Mouse (Mus musculus) kidney, adult 11 months (tissue): ENCODE measurements around the gene Itgae.

Experiments used
- DNase-seq: peaks from one replicate; pipeline ENCODE4 v3.0.0; 2022

Itgae gene

DNA sequence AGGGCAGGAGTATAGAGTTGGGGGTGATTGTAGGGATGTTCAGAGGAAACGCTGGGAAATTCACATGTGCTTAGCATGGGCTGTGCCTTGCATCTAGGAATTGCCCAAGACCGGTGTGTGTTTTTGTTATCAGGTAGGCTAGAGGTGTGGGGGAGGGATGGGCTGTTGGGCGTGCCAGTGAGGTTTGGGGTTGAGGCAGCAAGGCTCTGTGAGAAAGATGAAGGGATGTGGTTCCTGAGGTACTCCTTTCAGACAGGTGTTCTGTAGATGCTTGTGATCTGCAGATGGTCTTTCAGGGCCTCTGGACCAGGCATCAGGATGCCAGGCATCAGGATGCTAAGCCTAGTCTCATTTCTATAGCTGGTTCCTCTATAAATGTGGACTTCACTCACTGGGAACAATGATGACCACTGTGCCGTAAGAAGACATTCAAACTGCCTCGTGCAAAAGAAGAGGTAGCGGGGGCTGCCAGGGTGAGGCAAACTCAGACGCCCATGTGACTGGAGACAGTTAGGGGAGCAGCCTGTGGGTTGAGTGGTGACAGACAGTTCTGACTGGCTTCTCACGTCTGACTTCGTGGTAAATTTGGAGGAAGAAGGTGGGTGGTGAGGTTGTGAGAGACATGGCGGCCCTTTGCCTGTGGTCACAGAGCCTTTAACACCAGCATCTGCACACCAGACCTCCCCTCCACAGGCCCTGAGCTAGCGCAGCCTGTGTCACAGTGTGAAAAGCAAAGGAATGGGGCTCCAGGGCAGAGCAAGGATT, 4.0 kb downstream of the Itgae start:
- no peak for DNase-seq

DNA sequence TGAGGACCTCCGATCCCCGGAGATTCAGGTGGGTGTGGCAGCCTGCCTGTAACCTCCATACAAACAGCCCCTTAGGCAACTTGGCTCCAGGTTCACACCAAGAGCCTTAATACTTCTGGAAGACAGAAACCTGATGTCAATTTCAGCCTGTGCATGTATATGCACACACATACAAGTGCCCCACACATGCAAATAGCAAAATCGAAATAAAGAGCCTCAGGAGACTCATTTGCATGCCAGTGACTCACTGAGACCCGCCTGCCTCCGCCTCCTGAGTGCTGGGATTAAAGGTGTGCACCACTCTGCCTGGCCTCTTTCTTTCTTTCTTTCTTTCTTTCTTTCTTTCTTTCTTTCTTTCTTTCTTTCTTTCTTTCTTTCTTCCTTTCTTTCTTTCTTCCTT, 8.5 kb downstream of the Itgae start:
- no peak for DNase-seq

DNA sequence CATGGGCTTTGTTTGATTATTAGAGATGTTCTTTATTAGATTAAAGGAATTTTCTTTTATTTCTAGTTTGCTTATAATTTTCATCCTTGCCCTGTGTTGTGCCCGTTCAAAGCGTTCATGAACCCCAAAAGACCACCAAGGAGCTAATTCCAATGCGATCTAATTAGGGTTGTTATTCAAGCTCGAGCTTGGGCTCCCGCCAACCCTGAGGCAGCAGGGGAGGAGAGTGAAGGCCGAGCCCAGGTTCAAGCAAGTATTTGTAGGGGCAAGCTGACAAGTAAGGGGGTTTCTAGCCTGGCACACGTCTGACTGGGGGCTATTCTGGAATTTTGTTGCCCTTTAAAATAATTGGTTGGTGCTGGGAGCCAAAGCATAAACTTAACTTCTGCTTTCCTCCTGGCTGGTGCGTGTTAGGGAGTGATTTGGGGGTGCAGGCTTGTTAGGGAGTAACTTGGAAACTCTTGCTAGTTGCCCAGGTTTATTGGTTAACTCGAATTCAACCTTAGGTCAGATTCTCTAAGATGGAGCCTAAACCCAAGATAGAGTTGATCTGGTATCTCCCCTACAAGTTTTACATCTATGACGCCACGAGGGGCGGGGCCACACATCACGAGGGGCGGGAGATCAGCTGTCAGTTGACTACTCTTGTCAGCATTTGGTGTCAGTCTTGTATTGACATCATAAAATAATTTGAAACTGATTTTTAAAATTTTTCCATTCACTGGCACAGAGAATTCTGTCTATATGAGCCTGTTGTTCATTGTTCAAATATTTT, 9.8 kb downstream of the Itgae start:
- DNase-seq = no peak

DNA sequence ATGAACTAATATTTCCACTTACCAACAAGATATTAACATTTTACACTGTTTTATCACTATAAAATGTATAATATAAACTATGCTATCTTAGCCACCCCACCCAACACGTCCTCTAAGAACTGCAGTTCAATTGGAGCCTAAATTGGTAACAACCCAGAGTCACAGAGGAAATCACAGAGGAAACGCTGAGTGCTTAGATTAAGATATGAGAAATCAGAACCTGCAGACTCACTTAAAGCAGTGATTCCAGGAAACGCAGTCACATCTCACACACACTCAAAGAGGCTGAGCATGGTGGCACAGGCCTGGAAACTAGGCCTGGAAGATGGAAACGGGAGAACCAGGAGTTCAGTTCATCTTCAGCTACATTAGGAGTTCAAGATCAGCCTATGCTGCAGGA, 10.9 kb downstream of the Itgae start:
- no peak for DNase-seq

DNA sequence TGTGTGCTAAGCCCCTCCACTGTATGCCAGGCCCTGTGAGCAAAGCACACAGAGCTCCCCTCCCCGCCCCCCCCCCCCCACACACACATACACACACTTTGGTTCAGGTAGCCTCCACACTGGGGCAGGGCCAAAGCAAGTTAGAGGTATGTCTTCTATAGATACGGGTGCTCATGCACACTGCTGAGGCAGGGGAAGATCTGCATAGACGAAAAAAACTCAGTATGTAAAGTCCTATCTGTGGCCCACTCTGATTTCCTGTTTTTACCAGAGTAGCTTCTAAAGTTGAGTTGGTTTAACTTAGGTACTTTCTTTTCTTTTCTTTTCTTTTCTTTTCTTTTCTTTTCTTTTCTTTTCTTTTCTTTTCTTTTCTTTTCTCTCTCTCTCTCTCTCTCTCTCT, 14.9 kb downstream of the Itgae start:
- DNase-seq = no peak

DNA sequence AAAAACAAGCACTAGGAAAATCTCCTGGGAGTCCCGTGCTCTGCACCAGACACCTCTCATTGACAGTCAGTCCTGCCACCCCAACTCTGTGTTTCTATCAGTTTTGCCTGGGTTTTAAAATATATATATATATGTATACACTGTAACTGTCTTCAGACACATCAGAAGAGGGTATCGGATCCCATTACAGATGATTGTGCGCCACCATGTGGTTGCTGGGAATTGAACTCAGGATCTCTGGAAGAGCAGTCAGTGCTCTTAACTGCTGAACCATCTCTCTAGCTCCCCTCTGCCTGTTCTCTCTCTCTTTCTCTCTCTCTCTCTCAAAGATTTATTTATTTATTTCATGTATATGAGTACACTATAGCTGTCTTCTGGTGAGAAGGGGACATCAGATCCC, 17.0 kb downstream of the Itgae start:
- peak; percentile 26 for DNase-seq

DNA sequence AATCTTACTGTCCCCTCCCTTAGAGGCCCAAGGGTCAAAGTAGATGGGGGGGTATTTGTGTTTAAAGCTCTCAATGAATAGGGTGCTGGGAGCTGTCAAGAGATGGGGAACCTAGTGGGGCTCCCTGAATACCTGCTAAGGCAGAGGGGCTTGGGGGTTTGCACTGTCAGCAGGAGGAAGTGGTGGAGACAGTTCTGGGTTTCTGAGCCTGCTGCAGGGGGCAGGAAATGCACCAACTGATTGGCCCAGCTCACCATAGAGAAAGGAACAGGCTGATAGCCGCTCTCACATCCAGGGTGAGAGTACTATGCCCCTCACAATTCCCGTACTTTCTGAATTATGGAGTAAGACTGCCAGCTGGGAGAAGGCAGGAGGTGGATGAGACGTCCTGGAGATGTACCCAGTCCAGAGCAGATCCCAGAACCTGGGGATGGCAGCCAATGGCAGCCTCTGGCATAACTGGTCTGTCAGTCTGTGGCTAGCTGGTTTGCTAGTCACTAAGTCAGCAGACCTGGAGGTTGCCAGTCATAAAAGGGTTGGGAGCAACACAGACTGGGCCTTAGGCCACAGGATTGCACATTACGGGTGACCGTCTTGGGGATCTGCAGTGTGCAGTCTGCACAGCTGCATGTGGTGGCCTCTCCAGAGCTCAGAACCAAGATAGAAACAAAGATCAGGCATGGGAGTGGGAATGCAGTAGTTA, 18.0 kb downstream of the Itgae start:
- no peak for DNase-seq

DNA sequence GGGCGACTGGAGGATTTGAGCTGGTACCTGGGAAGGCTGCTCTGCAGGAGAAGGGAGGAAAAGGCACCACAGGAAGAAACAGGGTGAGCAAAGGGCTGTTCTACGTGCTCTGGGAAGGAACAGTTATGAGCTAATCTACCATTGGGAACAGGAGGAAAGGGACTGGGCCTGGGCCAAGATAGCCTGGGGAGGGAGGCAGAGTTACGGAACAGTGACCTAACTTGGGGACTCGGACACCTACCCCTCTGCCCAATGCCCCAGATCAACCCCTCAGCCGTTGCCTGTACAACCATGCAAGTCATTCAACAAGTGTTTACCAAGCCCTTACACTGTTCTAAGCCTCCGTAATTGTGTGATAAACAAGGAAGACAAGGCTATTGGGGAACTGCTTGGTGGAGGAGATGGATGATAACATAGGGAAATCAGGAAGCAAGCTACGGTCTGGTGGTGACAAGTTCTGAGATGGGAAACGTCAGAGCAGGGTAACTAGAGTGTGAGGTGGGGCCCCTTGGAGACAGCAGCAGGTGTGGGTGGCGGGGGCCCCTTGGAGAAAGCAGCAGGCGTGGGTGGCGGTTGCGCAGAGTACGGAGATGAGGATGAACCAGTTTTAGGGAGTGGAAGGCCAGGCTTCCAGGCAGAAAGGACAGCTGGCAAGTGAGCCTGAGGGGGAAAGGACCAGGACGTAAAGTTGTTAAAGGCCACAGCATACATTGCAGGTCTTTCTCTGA, 18.7 kb downstream of the Itgae start:
- DNase-seq = no peak

DNA sequence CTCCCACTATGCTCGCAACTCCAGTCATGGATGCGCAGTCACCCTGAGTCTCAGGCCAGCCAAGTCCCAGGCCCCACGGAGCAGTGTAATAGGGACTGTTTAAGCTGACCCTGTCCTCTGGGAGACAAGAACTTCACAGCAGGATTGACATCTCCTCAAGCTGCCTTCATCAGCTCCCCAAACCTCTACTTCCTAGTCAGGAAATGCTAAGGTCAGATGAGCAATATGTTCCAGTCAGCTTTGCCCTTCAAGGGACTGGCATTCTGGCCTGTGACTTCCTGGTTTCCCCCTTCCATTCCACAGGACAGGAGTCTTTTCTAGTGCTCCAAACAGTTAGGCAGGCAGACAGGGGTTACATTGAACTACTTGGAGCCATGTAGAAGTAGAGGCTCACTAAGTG, 19.6 kb downstream of the Itgae start:
- no peak for DNase-seq

DNA sequence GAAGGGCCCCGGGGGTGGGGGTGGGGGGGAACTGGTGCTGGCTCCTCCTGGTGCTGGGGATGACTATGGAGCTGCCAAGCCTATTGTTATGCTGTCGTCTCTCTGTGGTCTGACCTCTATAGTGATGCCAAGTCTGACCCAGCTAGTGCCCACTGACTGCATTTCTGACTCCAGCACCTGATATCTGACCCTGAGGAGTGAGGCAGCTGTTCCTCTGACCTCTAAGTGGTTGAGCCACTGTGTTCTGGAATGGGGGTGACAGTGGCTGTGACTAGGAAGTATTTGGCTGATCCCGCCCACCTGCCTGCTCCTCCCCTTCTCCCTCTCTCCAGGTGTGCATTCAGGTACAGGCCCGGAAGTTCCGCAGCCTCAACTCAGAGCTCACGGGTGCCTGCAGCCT, 21.0 kb downstream of the Itgae start:
- no peak for DNase-seq

DNA sequence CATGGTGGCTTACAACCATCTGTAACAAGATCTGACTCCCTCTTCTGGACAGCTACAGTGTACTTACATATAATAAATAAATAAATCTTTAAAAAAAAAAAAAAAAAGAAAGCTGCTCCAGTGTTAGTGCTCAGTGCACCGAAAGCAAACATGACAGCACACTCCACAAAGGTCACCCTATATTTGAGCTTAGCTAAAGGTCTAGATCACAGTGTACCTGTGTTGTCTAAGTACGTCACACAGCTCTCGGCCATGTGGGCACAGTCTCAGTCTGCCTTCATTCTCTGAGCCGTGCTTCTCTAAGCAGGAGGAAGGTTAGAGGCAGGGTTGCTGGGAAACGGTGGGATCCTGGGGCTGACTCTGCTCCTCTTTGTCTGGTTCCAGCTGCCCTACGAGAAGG, 36.1 kb downstream of the Itgae start:
- DNase-seq = no peak

DNA sequence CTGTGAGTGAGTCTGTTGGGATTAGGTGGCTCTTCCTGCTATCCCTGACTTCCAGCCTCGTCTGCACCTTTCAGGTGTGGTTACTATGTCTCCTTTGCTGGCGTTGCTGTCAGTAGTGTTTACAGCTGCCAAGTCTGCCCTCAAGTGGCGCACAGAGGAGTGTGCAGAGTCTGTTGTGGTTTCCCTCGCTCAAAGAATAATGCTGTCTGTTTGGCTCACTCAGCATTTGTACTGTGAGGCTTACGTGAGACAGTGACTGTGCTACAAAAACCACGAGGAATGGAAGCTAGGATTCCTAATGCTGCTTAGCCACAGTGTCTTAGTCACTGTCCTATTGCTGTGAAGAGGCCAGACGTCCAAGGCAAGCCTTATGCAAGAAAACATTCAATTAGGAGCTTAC, 40.6 kb downstream of the Itgae start:
- peak; percentile 37 for DNase-seq

DNA sequence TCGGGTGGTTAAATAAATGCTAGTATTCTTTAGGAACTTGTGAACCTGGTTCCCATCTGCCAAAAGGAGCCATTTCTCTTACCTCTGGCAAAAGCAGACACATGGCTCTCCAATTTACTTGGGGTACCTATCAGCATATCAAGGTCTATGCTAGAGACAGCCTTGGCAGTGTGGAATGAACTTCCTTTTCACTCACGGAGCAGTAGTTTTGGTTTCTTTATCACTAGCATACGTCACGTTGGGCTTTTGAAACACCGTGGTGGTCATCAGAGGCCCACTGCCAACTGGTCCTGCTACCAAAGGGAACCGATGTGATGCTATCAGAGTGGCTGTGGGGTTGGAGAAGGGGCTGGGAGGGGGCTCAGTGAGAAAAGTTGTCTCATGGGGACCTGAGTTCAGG, 42.6 kb downstream of the Itgae start:
- DNase-seq = no peak

DNA sequence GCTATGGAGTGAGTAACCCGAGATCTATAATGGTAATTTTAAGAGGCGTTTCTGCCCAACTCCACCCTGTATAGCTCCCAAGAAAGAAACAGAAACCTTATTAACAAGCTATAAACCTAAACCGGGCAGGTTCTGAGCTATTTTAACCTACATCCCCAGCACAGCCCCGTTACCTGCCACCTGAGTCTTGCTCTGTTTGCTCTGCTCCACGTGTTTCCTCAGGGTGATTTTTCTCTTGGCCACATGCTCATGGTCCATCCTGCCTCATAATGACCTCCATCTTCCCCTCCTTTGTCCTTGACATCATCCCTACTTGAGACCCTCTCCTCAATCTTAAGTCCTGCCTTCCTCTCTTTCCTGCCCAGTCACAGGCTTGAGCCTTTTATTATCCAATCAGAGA, 43.8 kb downstream of the Itgae start:
- no peak for DNase-seq

DNA sequence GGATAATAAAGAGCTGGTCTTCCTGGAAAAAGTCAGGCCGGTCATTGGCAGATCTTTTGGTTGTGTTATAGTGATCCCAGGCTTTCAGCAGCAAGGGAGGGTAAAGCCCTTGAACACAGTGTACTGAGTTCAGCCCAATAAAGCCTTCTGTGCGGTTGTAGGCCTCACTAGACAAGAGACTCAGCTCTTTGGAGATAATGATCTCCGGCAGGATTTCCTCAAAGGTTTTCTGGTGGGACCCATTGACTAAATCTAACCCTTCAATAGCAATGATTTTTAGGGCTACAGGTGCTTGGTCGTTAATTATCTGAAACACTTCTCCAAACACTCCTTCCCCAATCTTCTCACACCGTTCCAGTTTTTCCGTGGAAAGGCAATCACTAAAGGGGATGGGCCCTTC, 46.2 kb downstream of the Itgae start:
- no peak for DNase-seq

DNA sequence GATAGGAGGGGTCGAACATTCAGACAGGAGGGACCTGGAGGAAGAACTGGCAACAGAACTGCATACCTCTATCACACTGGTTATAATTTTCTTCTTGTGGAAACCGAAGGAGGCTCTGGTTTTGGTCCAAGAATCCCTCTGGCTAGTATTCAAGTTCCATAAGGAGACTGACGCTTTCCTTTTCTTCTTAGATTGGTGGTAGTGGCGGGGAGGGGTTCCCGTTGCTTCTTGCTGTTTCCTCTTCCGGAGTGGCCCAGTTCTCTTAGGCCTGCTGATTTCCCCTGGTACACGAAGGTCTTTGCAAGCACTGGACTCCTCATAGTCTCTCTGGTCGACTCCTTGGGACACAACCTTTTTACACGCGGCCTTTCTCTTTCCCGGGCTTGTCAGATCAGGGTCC, 46.7 kb downstream of the Itgae start:
- no peak for DNase-seq

DNA sequence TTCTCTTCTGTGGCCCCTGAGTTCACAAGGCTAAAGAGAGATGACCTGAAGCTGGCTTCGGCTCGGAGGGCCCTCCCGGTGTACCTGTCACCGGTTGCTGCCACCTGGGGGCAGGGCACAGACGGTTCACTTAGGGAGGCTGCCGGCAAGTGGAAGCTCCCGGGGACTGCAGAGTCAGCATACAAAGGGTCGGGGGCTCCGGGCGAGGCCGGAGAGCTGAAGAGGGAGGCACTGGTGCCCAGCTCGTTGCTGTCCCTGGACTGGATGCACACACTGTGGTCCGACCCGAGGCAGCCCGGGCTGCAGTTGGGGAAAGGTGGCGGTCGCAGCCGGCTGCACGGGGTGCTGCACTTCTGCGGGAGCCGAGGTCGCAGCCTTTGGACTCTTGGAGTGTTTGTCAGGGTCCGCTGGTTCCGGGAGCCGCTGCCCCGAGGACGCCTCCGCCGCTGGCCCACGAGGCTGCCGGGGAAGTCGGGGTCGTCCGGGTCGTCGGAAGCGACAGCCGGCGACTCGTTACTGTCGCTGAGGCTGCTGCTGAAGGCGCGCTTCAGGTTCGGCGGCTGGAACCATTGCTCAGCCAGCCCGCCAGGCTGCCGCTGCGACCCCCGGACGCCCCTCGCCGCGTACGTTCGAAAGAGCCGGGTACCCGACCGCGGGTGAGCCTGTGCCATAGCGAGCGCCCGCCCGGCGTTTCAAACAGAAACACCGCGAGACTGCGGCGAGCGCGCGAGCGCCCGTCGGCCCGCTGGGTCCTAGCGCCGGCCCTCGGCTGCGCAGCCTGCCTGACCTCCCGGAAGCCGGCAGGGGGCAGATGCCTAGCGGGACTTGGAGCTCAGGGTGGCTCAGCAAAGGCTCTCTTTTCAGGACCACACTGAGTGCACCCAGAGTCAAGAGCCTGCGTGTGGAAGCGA, 47.5 kb downstream of the Itgae start, which contains the start of gene Haspin:
Gene Haspin (minus strand): TSS at position 704 of the 911 bp plus-strand sequence.
- DNase-seq = peak; percentile 88

DNA sequence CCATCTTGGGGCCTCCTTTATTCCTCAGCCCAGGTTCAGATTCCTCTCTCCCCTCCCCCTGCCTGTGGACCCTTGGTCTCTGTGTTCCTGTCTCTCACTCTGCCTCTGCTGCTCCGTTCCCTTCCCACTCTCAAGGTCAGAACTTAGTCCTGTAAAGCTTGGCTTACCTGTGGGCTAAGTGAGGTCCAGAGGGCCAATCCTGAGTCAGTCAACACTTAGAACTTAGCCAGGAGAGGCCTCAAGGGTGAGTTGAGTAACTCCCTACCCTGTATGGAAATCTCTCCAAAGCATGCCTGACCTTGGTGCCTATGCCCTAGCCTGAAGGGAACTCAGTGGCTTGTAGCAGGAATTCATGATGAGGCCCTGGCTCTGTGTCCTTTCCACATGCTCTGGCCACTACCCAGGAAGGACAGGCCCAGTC, 53.9 kb downstream of the Itgae start:
- peak; percentile 87 for DNase-seq

DNA sequence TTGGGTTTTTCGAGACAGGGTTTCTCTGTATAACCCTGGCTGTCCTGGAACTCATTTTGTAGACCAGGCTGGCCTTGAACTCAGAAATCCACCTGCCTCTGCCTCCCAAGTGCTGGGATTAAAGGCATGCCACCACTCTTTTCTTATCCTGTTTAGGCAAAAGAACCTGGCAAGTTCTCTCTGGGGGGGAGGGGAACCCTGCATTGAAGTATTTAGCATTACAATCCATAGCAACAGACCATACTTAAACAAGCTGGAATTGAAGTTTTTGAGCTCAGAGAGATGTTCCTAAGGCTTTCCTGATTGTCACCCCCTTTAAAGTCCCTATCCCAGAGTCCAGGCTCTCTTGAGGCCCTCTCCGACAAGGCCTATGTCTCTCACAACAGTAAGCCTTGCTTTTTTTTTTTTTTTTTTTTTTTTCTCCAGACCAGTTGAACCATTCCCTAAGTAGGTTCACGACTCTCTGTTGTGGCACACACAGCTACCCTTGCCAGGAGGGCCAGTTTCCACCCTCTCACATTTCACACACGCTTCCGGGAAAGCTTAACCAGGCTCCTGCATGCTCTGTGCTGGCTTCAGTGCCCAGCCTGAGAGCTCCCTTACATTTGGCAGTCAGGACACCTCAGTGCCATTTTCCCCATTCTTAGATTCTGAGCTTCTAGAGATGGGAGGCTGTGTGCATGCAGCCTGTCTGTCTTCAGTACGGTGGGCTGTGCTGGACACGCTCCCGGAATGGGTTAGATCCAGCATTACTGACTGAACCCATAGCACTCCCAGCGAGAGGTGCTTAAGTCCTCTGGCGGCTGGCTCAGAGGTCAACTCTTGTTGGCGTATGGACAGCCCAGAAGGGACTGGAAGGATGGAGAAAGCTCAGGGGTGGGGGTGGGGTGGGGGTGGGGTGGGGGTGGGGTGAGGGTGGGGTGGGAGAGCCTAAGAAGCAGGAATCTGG, 55.9 kb downstream of the Itgae start:
- DNase-seq = peak; percentile 63

DNA sequence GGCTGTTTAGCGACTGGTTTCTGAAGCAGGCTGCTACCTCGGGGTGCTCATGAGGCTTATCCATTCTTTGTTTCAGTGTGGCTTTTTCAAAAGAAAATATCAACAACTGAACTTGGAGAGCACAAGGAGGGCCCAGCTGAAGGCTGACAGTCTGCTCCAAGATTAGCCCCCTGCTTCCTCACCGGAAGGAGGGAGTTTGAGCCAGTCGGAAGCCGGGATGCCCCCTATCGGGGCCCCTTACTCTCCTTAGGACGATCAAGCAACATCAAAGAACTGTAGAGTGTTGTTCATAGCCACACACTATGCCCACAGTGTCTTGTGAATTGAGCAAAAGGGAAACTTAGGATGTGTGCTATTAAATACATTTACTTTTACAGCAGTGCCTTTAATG, 56.6 kb downstream of the Itgae start:
- no peak for DNase-seq

DNA sequence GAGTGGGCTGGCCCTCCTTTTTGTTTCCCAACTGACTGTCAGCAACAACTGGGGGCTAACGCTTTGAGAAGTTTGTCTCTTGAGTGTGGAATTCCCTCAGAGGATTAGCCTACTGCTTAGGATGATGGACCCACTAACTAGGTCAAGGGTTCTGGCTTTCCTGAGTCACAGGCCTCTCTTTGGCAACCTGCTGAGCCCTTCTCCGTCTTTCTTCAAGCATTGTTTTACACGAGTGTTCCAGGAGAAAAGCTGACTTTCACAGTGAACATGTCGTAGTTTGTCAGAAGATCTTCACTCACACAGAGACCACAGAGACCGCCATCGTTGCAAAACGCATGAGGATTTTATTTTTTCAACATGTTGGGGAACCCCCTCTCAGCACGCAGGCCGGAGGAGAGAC, 57.8 kb downstream of the Itgae start:
- DNase-seq = no peak
